Mouse (Mus musculus) kidney, postnatal 4 days (tissue): ENCODE measurements around the gene B4galnt3.
A peak's percentile ranks its signal among the peaks of the same experiment; 100 is the strongest.
"Not testable (repeated sequence)": the region's sequence is repeated elsewhere in the genome, so short reads cannot be mapped to it uniquely, and the experiment has no call there.

Experiments used
- DNase-seq, 2 experiments: peaks; one replicate each; pipeline ENCODE4 v3.0.0; 2021; ENCODE audit warnings: mixed read lengths in 2 of 2

B4galnt3 gene

GRCm38 (mm10) chr6:120294056-120294784 is at the start of gene B4galnt3, which contains the start of gene D330020A13Rik:
B4galnt3 (minus strand) TSS chr6:120294559.
D330020A13Rik (plus strand) TSS chr6:120294364.
- DNase-seq, result peak; percentile 72 to 83

DNA sequence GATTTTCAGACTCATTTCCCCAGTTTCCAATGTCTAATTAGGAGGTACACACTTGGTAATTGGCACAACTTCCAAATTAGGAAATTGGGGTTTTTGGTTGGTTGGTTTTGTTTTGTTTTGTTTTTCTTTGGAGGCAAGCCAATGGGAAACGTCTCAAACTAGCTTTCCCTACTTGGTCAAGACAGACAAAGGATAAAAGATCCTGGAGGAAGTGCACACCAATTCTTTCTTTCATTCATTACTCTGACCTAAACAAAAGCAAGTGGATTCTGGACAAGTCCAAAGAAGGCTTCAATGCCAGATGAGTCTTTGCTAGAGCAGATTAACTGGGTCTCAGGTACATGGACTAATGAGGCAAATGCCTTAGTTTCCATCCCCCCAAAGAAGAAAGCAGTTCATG is 49.6 kb upstream of the B4galnt3 start:
- no peak for DNase-seq

DNA sequence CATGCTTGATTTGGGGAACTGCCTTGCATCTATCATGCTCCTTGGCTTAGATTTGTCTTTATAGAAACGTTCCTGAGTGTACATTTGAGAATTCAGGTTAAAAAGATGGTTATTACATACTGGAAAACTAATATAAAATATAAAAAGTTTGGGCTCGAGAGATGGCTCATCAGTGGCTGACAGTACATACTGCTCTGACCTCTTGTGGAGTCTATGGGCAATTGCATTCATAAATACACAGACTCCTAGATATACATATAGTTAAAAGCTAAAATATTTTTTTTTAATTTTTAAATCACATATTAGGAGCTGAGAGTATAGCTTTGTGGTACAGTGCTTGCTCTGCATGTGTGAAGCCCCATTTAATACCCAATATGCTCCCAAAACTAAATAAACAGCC is 38.0 kb upstream of the B4galnt3 start:
- no peak for DNase-seq

GRCm38 (mm10) chr6:120324295-120324927 is 30.1 kb upstream of the B4galnt3 start:
- peak; percentile 73 to 80 for DNase-seq

GRCm38 (mm10) chr6:120320369-120320768 is 26.0 kb upstream of the B4galnt3 start:
- DNase-seq, result no peak

DNA sequence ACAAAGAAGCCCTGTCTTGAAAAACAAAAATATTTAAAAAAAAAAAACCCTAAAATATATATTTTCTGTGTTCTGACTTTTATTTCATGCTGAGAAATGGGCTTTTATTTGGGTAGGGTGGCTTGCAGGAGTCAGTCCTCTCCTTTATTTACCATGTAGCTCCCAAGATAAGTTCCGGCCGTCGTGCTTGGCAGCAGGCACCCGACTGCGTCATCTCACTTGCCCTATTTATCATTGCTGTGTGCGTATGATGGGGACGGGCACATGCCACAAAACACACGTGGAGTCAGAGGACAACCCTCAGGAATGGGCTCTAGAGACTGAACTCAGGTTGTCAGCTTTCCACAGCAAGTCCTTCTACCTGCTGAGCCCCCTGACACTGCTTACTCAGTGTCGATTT is 24.8 kb upstream of the B4galnt3 start:
- no peak for DNase-seq

DNA sequence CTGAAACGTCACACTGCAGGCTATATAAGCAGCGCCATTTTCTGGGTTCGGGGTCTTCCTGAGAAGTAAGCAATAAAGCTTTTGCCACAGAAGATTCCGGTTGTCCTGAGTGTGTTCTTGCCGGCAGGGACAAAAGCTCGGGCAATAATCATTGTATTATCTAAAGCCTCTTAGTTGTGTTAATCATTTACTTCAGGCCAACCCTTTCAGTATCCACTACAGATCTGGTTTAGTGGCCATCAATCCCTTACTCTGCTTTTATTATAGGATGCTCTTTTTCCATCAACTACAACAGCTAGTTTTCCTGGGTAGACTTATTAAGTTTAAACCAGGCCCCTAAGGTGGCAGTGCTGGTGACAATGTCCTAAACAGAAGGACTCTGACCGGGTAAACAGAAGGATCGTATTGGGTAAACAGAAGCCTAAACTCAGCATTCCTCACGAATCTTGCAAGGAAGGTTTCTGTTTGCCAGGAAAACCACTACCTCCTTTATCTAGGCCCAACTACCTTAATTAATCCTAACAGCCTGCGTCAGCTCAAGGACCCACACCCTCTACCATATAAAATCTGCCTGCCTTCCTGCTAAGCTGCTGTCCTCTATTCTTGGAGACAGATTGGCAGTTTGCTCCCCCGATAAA is 24.1 kb upstream of the B4galnt3 start:
- DNase-seq, result no peak

DNA sequence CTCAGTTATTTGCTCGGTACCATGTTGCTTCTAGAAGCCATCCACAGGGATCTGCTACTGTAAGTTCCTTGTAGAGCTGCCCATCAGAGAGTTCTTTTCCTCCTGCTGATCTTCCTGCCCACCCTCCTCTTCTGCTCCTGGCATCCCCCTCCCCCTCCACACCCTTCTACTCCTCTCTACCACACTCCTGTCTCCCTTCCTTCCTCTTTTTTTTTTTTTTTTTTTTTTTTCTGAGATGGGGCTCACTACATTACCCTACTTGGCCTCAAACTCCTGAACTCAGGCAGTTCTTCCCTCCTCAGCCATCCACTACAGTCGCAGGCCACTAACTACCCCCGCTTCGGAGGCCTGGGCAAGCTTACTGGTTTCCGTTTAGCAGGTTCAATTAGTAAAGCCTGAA is 18.1 kb upstream of the B4galnt3 start:
- no peak for DNase-seq

GRCm38 (mm10) chr6:120309787-120310186 is 15.4 kb upstream of the B4galnt3 start:
- peak in 1 of 2 experiments; percentile 16 for DNase-seq

- peak; percentile 6 to 32 for DNase-seq
Measured at GRCm38 (mm10) chr6:120309338-120309737, 15.0 kb upstream of the B4galnt3 start.

- DNase-seq, result no peak
Measured at GRCm38 (mm10) chr6:120306859-120307594, 12.7 kb upstream of the B4galnt3 start.

DNA sequence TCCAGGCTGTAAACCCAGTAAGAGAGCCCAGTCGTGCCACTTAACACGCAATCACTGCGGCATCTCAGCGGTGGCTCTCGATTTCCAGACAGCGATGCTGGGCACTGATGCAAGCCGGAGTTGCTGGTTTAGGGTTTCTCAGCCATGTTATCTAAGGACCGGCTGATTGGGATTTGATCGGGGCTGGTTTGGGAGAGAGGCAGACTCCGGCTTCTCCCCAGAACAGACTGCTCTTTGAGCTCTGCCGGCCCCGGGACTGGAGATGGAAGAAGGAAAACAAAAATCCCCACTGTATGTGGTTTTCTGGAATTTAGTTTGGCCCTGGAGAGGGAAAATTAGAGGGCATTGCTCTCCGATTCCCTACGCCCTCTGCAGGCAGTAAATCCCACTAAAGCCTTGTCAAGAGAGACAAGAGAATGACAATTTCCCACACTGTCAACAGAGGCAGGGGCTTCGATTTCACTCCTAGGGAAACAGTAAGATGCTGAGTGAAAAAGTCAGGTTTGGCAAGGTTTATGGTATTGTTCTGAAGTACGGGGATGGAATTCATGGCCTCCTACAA is 8.5 kb upstream of the B4galnt3 start:
- peak; percentile 38 to 52 for DNase-seq

DNA sequence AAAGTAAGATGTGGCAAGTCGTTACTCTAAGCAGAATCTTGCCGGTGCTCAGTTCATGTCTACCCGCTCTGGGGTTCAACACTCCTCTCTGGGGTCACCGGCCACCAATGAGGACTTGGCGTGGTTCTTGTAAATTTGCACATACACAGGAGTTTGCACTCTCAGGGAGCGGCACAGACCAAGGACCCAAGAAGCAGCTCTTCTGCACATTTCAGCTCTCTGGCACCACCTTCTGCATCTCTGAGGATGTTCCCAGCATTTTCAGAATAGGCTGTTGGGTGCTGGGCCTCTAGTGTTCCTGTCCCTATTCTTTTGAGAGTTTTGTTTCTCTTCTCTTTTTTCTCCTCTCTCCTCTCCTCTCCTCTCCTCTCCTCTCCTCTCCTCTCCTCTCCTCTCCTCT is 6.8 kb upstream of the B4galnt3 start:
- peak; percentile 64 to 74 for DNase-seq

DNA sequence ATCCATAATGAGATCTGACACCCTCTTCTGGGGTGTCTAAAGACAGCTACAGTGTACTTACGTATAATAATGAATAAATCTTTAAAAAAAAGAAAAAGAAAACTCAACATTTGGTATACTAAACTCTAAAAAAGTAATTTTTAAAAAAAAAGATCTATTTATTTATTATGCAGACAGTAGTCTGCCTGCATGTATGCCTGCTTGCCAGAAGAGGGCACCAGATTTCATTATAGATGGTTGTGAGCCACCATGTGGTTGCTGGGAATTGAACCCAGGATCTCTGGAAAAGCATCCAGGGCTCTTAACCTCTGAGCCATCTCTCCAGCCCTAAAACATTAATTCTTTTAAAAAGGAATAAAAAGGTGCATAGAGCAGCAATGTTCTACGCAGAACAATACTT is 2.2 kb upstream of the B4galnt3 start:
- DNase-seq, result not testable (repeated sequence)

DNA sequence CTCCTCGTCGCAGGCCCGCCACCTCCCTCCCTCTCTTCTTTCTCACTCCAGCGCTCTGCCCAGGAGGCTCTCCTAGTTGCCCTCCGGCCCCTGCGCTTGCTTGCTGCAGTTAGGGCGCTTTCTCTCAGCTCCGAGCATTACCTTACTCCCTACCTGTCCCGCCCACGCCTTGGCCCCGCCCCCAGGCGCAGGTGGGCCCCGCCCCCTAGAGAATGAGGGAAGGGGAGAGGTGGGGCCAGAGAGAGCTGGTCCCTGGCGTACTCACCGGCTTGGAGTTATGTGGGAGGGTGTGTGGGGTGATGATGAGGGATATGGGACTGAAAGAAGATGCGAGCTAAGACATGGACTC is 400 bp upstream of the B4galnt3 start:
- DNase-seq, result peak; percentile 85 to 91

- DNase-seq, result no peak
Measured at GRCm38 (mm10) chr6:120291396-120292009, 2.9 kb downstream of the B4galnt3 start.

DNA sequence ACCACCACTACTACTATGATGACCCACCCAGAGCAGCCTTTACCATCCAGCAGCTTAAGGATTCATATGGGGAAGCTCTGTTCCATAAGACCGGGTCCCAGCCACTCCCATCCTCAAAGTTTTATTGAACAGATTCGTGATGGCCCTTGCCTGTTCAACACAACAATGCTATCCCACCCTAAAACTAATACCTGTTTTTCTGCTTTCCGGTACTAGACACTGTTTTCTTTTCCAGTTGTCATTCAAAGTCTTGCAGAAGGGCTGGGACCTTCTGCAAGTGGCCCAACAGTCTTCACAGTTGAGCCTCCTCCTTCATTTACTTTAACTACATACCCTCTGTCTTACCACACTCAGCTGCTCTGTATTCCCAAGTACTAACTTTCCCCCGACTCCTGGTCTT is 4.9 kb downstream of the B4galnt3 start:
- DNase-seq, result no peak

DNA sequence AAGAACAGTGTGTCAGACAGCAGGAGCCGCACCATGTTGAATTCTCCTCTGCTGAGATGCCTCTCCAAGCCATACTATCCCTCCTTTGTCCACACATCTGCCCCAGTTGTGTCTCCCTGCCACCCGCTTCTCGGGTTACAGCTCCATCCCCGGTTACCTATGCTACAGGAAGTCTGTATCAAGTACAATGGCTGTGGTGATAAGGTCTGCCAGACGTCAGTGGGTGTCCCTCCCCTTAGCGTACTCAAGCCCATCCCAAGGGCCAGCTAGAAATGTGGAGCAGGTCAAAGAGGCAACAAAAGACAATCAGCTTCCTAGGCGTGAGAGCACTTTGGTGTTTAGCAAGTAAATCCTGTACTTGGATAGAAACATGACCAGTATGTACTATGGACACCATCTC is 5.8 kb downstream of the B4galnt3 start:
- DNase-seq, result no peak

DNA sequence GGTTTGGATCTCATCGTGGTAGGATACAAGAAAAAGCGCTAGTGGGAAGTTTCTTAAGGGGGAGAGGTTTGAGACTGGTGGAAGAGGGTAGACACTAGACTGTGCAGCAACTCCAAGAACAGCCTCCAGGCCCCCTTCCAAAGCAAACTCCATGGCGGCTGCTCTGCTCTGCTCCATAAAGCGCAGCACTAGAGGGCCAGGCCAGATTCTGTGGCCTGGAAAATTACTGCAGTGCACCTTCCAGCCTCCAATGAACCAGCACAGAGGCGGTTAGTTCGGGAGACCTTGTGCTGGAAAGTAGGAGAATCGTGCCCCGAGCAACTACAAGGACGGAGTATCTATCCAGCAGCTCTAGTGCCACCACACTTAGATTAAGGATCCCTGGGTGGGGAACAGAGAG is 7.1 kb downstream of the B4galnt3 start:
- peak; percentile 31 to 62 for DNase-seq

DNA sequence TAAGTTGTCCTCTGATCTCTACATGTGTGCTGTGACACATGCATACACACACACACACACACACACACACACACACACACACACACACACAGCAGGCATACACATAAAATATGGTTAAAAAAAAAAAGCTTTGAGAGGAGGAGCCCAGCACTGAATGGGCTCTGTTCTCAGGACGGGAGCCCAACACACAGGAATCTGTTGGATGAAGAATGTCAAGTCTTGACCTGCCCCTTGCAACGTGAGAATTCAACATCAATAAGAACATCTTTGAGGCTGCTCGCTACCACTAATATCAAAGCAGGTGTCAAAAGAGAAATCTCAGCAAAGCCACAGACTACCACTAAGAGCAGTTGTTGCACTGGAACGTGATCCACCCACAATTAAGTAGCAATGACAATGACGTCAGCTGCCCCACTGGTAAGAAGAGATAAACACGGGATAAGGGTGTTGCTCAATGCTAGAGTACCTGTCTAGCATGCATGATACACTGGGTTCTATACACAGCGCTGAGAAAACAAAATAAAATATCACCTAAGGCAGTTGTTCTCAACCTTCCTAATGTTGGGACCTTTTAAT is 17.4 kb downstream of the B4galnt3 start:
- no peak for DNase-seq

DNA sequence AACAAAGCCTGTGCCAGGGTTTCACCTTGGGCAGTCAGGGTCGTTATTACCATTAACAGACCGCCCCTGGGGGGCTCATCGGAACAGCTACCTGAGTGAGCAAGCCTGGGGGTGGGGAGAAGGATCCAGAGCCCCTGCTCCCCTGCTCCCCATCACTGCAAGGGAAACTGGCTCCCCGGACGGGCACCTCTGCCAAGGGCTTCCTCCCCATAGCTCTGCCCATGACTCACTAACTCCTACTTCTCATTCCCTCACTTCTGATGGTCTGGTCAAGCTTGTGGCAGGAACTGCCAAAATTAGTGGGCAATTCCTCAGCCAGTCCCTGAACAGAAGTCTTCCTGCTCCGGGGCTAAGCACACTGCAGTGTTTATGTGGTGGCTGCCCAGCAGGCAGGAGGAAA is 19.1 kb downstream of the B4galnt3 start:
- peak in 1 of 2 experiments; percentile 23 for DNase-seq

DNA sequence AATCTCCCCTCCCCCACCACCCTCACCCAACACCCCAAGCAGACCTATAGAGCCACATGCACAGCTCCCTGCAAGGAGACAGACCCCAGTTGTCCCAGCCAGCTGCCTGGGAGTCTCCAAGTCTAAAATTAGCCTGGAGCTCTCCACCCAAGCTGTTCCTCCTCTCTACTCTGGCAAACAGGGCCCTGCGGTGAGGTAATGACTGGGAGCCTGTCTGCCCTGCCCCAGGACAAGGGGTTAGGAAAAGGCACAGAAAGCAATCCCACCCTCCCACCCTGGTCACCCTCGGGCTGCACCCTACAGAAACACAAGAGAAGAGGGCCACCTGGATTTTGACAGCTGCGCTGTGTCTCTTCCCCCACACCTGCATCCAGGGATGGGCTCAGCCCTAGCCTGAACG is 19.5 kb downstream of the B4galnt3 start:
- peak in 1 of 2 experiments; percentile 33 for DNase-seq
